Mouse (Mus musculus) spleen, adult 18-20 months (tissue): ENCODE data around the gene Bbs9.
"Not testable (repeated sequence)": the region's sequence is repeated elsewhere in the genome, so short reads cannot be mapped to it uniquely, and the experiment has no call there.

ENCODE experiments used
- DNase-seq, 2 experiments: peaks; one replicate each; pipeline ENCODE4 v3.0.0; 2022; ENCODE audit warnings: mixed read lengths in 2 of 2

The Bbs9 gene

GRCm38 (mm10) chr9:22475424-22475868 is at the start of gene Bbs9:
TSS of gene Bbs9 (plus strand) at chr9:22475715.
- DNase-seq, result peak; percentile 87 to 92

GRCm38 (mm10) chr9:22428028-22428665 is 47.4 kb upstream of the Bbs9 start:
- no peak for DNase-seq

- no peak for DNase-seq
These were observed 46.7 kb upstream of the Bbs9 start for GRCm38 (mm10) chr9:22428666-22429410.

- peak; percentile 34 to 43 for DNase-seq
These were observed 45.8 kb upstream of the Bbs9 start for GRCm38 (mm10) chr9:22429533-22430241.

GRCm38 (mm10) chr9:22430315-22430840 is 45.1 kb upstream of the Bbs9 start:
- DNase-seq, result peak in 1 of 2 experiments; percentile 11

- no peak for DNase-seq
These were observed 42.3 kb upstream of the Bbs9 start for GRCm38 (mm10) chr9:22433221-22433620.

- no peak for DNase-seq
These were observed 41.4 kb upstream of the Bbs9 start for GRCm38 (mm10) chr9:22434101-22434500.

- DNase-seq, result no peak
These were observed 36.7 kb upstream of the Bbs9 start for GRCm38 (mm10) chr9:22438826-22439225.

- no peak for DNase-seq
These were observed 32.4 kb upstream of the Bbs9 start for GRCm38 (mm10) chr9:22443157-22443556.

- no peak for DNase-seq
These were observed 30.4 kb upstream of the Bbs9 start for GRCm38 (mm10) chr9:22445123-22445522.

GRCm38 (mm10) chr9:22447213-22447612 is 28.3 kb upstream of the Bbs9 start:
- DNase-seq, result no peak

GRCm38 (mm10) chr9:22448420-22448819 is 27.1 kb upstream of the Bbs9 start:
- no peak for DNase-seq

GRCm38 (mm10) chr9:22449209-22449608 is 26.3 kb upstream of the Bbs9 start:
- no peak for DNase-seq

- no peak for DNase-seq
These were observed 22.8 kb upstream of the Bbs9 start for GRCm38 (mm10) chr9:22452697-22453096.

GRCm38 (mm10) chr9:22453501-22453924 is 22.0 kb upstream of the Bbs9 start:
- DNase-seq, result no peak

- not testable (repeated sequence) for DNase-seq
These were observed 21.5 kb upstream of the Bbs9 start, which contains the start of gene Gm17545 for GRCm38 (mm10) chr9:22453990-22454389. TSS of gene Gm17545 (plus strand) at chr9:22454290.

- DNase-seq, result no peak
These were observed 20.5 kb upstream of the Bbs9 start for GRCm38 (mm10) chr9:22455041-22455440.

GRCm38 (mm10) chr9:22457142-22457835 is 18.2 kb upstream of the Bbs9 start:
- peak; percentile 31 to 32 for DNase-seq

- no peak for DNase-seq
These were observed 13.6 kb upstream of the Bbs9 start for GRCm38 (mm10) chr9:22461946-22462345.

GRCm38 (mm10) chr9:22466212-22466611 is 9.3 kb upstream of the Bbs9 start:
- no peak for DNase-seq

GRCm38 (mm10) chr9:22467371-22468169 is 7.9 kb upstream of the Bbs9 start:
- peak in 1 of 2 experiments; percentile 34 for DNase-seq
